Mouse (Mus musculus) colon, adult 2 months (tissue): ENCODE data around the gene Mlana. TPM values are rescaled to one million over a fixed set of nuclear protein-coding genes. Genes with fewer than 3 reads are reported as not detected.

Experiments
- polyA plus RNA-seq: library from polyadenylated mRNA; depleted of rRNA; stranded (reverse); fragments of >200 nt; gene quantifications from 2 replicates; pipeline ENCODE4 v1.2.3, GENCODE M21; 2012; rRNA removed

Gene Mlana
- not detected in 2 replicates for polyA plus RNA-seq

DNA sequence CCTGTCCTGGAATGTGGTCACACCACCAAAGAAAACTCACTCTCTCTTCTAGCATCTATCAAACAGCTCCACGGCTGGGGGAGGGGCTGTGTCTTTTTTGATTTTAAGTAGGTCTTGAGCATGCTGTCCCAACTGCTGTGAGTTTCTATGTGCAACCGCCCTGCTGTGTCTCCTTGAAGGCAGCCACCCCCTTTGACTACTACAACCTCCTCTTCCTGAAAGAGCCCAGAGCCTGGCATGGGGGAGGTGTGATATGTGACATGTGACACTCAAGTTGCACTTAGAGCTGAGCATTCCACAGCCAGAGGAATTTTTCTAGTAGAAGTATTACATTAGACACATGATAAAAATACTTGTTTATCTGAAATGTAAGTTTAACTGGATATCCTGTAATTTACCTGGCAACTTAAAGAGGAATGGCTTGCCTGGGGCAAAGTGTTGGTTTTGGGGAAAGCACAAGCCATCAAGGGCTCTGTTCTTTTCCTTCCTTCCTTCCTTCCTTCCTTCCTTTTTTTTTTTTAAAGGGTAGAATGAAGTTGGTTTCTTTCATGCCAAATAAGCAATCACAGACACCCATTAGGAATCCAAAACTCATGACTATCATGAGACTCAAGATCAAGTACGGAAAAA, at the start of gene Mlana:
Mlana (plus strand) TSS at position 580 of the 630 bp plus-strand sequence.

Other genes with a start within 250 kb of the Mlana start
- gene Ric1, start 175.5 kb upstream of the Mlana start, polyA plus RNA-seq, result 5.0 and 5.8 TPM in 2 replicates
- gene Ermp1, start 49.4 kb upstream of the Mlana start, polyA plus RNA-seq, result 24.9 and 33.1 TPM in 2 replicates
- gene 9930021J03Rik, start 108.2 kb downstream of the Mlana start, polyA plus RNA-seq, result 3.6 and 3.8 TPM in 2 replicates
- gene Ranbp6, start 115.2 kb downstream of the Mlana start, polyA plus RNA-seq, result 0.71 and 0.89 TPM in 2 replicates
- gene Il33, start 227.3 kb downstream of the Mlana start, polyA plus RNA-seq, result 1.2 and 1.8 TPM in 2 replicates